Mouse (Mus musculus) kidney, postnatal 4 days (tissue): ENCODE measurements around the gene Ppm1h.
A peak's percentile ranks its signal among the peaks of the same experiment; 100 is the strongest.

Experiments used
- DNase-seq, 2 experiments: peaks; one replicate each; pipeline ENCODE4 v3.0.0; 2021; ENCODE audit warnings: mixed read lengths in 2 of 2

Ppm1h gene

GRCm38 (mm10) chr10:122819808-122820207 is 141.2 kb downstream of the Ppm1h start:
- no peak for DNase-seq

- DNase-seq: no peak
These were observed 143.0 kb downstream of the Ppm1h start for GRCm38 (mm10) chr10:122821549-122821948.

GRCm38 (mm10) chr10:122823642-122824041 is 145.1 kb downstream of the Ppm1h start:
- no peak for DNase-seq

GRCm38 (mm10) chr10:122826696-122827331 is 148.3 kb downstream of the Ppm1h start:
- DNase-seq: peak in 1 of 2 experiments; percentile 14

GRCm38 (mm10) chr10:122827719-122828414 is 149.3 kb downstream of the Ppm1h start:
- DNase-seq: no peak

GRCm38 (mm10) chr10:122829801-122830217 is 151.2 kb downstream of the Ppm1h start:
- peak in 1 of 2 experiments; percentile 29 for DNase-seq

GRCm38 (mm10) chr10:122830638-122831037 is 152.1 kb downstream of the Ppm1h start:
- no peak for DNase-seq

- no peak for DNase-seq
These were observed 163.5 kb downstream of the Ppm1h start for GRCm38 (mm10) chr10:122842014-122842413.

GRCm38 (mm10) chr10:122842961-122843360 is 164.4 kb downstream of the Ppm1h start:
- no peak for DNase-seq

GRCm38 (mm10) chr10:122845471-122845870 is 166.9 kb downstream of the Ppm1h start:
- DNase-seq: no peak

- no peak for DNase-seq
These were observed 167.9 kb downstream of the Ppm1h start for GRCm38 (mm10) chr10:122846476-122846875.

GRCm38 (mm10) chr10:122848020-122848457 is 169.5 kb downstream of the Ppm1h start:
- DNase-seq: no peak

GRCm38 (mm10) chr10:122851267-122852160 is 173.0 kb downstream of the Ppm1h start:
- DNase-seq: no peak

GRCm38 (mm10) chr10:122854571-122854970 is 176.0 kb downstream of the Ppm1h start:
- no peak for DNase-seq

GRCm38 (mm10) chr10:122855149-122855548 is 176.6 kb downstream of the Ppm1h start:
- DNase-seq: no peak

- peak in 1 of 2 experiments; percentile 48 for DNase-seq
These were observed 177.6 kb downstream of the Ppm1h start for GRCm38 (mm10) chr10:122856040-122856764.

GRCm38 (mm10) chr10:122857155-122857554 is 178.6 kb downstream of the Ppm1h start:
- no peak for DNase-seq

GRCm38 (mm10) chr10:122858904-122859641 is 180.5 kb downstream of the Ppm1h start:
- DNase-seq: peak; percentile 47 to 66

- no peak for DNase-seq
These were observed 181.1 kb downstream of the Ppm1h start for GRCm38 (mm10) chr10:122859642-122859997.

GRCm38 (mm10) chr10:122860076-122860475 is 181.5 kb downstream of the Ppm1h start:
- DNase-seq: no peak

GRCm38 (mm10) chr10:122861696-122862385 is 183.3 kb downstream of the Ppm1h start:
- DNase-seq: no peak
